Mouse (Mus musculus): ENCODE data around the gene Actn4.

Gene Actn4

DNA sequence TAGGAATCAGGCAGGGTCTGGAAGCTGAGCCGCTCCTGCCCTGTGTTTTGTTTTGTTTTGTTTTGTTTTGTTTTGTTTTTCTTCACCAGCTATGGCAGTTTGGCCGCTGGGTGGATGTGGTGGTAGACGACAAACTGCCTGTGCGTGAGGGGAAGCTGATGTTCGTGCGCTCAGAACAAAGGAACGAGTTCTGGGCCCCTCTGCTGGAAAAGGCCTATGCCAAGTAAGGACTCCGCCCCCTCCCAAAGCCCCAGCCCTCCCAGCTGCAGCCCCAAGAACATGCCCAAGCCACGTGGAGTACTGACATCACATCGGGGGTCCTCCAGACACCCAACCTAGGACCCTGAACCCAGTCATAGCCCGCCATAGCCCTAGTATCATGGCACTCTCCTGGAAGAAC lies 79.1 kb downstream of the Actn4 start:
- DNase-seq: no peak

- DNase-seq: no peak
These were observed 80.9 kb downstream of the Actn4 start, which contains the start of gene Capn12 for GRCm38 (mm10) chr7:28881199-28881598. TSS of gene Capn12 (plus strand) at chr7:28881422.

DNA sequence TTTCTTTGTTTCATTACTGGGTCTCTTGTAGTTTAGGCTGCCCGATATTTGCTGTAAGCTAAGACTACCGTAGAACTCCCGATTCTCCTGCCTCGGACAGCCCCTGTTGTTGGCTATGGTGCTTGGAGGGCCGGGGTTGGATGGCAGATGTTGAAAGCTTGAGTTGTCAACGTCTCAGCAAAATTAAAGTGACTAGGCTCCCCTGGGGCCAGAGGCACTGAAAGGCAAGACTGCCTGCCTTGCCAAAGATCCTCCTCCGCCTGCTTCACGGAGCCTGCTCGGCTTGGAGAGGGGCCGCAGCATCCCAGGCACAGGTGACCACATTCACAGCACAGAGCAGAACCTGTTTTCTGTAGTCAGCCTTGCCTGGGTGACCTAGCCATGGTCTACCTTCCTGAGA lies 81.6 kb downstream of the Actn4 start:
- DNase-seq: no peak

GRCm38 (mm10) chr7:28879606-28880005 lies 82.5 kb downstream of the Actn4 start:
- no peak for DNase-seq

- DNase-seq: no peak
These were observed 84.3 kb downstream of the Actn4 start for GRCm38 (mm10) chr7:28877856-28878255.

DNA sequence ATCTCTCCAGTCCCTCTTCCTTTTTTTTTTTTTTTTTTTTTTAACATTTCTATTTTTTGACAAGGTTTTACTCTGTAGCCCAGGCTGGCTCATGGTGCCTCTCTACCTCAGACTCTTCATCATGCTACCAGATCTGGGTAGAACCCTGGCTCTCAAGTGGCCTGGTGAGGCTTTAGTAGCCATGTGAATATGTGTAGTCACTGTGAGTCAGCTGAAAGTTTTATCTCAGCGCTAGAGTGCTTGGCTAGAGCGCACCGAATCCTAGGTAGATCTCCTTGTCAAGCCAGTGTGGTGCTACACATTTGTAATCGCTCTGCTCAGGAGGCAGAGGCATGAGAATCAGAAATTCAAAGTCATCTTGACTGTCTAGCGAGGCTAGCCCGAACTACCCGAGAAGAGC lies 85.0 kb downstream of the Actn4 start:
- no peak for DNase-seq

- no peak for DNase-seq
These were observed 86.0 kb downstream of the Actn4 start for GRCm38 (mm10) chr7:28876099-28876498.

- DNase-seq: no peak
These were observed 87.6 kb downstream of the Actn4 start for GRCm38 (mm10) chr7:28874565-28874964.

DNA sequence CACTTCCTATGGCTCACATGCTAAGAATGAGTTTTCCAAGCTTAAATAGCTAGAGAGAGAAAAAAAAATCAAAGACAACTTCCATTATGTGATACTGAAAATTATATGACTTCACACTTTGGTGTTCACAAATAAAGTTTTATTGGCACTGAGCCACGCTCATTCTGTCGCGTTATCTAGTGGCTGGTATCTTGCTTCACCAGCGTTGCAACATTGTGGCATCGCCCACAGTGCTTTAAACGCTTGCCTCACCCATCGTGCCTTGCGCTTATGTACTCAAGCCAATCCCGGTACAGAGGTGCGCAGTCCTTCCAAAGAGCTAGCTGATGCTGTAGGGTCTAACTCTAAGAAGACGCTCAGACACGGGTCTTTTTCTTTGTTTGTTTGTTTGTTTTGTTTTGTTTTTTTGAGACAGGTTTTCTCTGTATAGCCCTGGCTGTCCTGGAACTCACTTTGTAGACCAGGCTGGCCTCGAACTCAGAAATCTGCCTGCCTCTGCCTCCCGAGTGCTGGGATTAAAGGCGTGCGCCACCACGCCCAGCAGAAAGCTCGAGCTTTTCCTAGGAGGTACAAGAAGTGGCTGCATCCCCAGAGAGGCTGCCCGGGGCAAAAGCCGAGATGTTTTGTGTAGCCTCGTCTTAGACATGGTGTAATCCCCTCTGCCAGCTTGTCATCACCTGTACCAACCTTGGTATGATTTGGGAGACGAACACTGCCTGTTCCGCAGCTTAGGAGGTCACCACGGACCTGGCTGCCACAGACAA lies 91.1 kb downstream of the Actn4 start:
- DNase-seq: no peak

- DNase-seq: peak; percentile 85 to 87
These were observed 94.4 kb downstream of the Actn4 start for GRCm38 (mm10) chr7:28867508-28868340.

DNA sequence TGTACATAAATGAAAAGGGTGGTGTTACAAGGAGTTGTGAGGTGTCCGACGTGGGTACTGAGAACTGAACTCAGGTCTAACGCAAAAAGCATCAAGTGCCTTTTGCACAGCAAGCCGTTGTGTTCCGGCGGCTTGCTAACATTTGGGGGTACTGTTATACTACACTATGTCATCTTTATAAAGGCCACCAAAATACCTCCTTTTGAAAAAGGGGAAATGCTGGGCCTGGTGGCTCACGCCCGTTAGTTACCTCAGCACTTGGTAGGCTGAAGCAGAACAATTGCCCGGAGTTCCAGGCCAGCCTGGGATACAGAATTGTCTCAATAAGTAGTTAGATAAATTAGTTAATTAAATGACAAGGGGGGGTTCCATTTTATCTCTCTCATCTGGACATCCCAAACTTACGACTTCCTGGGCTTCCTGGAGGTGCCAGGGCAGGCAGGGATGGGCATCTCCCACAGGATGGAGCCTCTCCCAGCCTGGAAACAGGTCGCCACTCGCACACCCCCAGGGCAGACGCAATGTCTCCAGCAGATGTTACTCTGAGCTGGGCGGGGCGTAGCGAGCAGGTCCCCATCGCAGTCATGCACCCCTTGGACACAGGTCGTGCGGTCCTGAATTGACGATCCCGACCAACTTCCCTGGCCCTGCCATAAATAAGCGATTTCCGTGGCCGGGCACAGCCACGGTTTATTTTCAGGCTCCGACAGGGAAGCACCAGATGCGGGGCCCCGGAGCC lies 95.2 kb downstream of the Actn4 start:
- DNase-seq: no peak

DNA sequence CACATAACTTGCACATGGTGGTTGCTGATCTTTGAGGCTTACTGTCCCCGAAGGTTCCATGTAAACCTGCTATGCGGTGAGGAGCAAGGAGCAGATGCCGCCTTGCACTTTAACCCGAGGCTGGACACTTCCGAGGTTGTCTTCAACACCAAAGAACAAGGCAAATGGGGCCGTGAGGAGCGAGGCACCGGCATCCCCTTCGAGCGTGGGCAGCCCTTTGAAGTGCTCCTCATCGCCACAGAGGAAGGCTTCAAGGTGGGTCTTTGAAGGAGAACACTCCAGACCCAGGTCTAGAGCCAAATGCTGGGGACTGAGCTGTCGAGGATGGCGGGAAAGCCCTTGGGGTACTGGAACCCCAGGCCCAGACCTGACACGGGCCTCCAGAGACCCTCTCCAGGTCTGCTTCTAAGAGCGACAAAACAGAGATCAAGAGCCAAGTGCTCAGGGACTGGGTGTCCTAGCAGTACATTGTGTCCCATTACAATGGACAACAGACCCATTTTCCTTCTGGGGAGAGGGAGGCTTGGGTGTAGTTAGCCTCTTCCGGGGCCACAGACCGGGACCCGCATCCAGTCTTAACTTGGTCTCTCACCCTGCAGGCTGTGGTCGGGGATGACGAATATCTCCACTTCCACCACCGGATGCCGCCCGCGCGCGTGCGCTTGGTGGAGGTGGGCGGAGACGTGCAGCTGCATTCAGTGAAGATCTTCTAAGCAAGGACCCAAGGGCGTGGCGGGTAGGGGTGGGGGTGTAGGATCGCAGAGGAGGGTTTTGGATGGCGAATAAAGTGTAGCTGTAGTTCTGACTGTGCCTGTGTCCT lies 96.4 kb downstream of the Actn4 start:
- peak; percentile 77 to 88 for DNase-seq

GRCm38 (mm10) chr7:28864288-28864750 lies 97.8 kb downstream of the Actn4 start:
- no peak for DNase-seq

GRCm38 (mm10) chr7:28863540-28863939 lies 98.6 kb downstream of the Actn4 start, which contains the start of gene Lgals7:
TSS of gene Lgals7 (plus strand) at chr7:28863853.
- DNase-seq: no peak

DNA sequence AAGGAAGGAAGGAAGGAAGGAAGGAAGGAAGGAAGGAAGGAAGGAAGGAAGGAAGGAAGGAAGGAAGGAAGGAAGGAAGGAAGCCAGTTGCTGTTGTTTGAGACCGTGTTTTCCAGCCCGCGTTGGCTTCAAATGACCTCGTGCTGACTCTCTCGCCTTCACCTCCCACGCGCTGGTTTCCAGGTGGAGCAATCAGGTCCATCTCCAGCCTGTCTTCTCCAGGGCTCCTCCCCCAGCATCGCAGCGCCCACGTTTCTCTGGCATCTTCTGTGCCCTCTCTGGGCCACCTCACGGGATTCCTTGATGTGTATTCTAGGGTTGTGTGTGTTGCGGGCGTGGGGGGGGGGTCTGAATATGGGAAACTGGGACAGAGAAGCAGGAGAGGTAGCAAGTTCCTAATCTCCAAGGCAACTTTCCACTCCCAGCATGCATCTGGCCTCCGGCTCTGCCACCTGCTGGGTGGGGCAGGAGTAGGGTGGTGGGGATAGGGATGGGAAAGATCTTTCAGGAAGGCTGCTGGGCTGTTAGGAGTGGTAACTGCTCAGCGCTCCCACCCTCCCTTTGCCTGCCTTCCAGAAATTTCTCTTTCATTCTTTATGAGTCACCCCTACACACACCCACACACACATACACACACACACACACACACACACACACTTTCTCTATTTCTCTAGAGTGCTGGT lies 99.2 kb downstream of the Actn4 start:
- DNase-seq: no peak

DNA sequence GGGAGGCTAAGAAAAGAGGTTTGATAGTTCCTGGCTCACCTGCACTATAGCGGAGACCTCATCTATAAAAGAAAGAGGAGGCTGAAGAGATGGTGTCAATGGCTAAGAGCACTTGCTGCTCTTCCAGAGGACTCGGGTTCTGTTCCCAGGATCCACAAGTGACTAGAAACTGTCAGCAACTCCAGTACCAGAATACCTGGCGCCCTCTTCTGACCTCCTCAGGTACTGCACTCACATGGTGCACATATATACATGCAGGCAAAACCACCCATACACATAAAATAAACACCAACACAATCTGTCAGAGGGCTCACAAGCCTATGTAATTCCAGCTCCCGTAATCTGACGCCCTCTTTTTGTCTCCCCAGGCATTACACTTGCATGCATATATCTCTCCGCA lies 101.2 kb downstream of the Actn4 start:
- DNase-seq: no peak

DNA sequence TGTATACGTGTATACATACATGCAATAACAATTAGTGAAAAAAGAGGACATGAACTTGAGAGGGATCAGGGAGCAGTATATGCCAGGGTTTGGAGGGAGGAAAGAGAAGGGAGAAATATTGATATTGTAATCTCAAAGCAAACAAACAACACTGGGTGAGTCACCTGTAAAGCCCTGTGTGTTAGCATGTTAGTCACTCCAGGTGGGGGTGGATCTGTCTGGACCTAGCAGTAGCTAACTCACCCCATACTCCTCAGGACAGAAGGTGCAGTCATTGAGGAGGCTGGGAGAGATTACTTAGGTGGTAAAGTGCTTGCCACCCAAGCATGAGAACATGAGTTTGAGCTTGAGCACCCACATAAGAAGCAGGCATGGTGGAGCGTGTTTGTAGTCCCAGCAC lies 102.2 kb downstream of the Actn4 start:
- DNase-seq: no peak

- DNase-seq: no peak
These were observed 111.5 kb downstream of the Actn4 start for GRCm38 (mm10) chr7:28850642-28851041.

DNA sequence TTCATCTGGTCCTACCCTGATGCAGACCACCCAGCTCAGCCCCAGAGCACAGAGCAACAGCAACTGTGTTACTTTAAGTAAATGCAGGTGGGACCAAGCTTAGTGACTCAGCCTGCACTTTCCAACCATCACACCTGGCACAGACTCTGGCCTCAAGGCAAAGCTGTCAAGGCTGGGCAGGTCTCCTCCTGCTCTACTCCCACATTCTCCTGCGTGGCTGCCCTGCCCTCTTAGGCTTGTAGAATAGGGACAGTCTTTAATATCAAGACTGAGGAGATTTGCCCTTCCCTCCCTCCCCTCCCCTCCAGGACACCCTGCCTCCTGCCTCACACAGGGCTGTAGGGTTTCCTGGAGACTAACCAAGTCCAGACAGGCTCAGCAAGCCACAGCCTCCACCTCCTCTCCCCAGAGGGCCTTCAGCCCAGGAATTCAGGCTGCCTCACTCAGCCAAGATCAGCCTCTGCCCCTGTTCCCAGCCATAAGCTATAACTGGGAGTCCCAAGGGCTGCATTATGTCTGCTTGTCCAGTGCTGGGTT lies 112.4 kb downstream of the Actn4 start:
- DNase-seq: no peak

DNA sequence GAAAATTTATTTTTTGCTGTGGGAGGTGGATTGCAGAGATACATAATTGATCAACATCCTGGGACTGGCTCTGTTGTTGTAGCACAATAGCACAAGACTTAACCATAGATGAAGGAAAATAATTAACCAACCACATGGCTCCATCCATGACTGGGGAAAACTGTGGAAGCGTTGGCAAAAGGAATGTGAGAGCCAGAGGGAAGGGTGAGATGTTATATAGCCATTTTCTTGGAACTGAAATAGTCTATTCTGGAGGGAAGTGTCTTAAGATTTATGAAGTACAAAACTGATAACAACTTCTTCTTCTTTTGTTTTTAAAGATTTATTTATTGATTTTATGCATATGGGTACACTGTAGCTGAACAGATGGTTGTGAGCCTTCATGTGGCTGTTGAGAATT lies 114.9 kb downstream of the Actn4 start:
- no peak for DNase-seq
